Mouse (Mus musculus): Measurements from ENCODE around the gene Hoxc5. TPM values are rescaled to one million over a fixed set of nuclear protein-coding genes. Genes with fewer than 3 reads are reported as not detected.

Gene Hoxc5
- polyA plus RNA-seq (2012; ENCODE audit: insufficient read depth, insufficient read length, low replicate concordance, missing spikeins): not detected in 2 replicates

- WGBS: 5% methylated on average over 12 of the region's 12 CpGs
Measured at GRCm38 (mm10) chr15:102967312-102967510, at the start of gene Hoxc5. TSS of gene Hoxc5 (plus strand) at chr15:102967443.

DNA sequence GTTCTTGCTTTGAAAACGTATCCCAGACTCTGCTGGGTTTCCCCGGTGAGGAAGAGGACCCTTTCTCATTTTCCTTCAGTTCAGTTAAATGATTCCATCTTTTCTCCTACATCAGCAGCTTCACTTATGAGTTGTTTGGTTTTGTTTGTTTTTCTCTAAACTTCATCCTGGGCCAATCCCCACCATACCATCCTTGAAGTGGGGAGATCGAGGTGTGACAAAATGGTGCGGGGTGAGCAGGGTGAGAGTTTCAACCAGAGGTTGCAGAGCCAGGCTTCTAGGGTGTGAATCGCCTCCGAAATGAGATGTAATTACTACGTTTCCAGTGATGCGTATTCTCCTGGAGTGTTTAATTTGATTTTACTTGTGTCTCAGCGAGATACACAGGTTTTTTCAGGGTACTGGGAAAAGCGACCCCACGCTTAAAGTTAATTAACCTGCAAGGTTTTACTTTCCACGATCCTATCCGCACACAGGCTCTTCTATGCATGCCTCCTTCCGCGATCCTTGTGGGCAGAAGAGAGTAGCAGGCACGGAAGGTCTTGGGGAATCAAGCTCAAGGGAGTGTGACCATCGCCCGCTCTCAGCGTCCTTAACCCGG is 49.2 kb upstream of the Hoxc5 start:
- no peak for TF ChIP-seq CTCF (IDR thresholded peaks at IDR 0.05; ENCODE audit: insufficient read depth, low read depth, low read length)
- no peak for TF ChIP-seq POLR2A (IDR thresholded peaks at IDR 0.05; ENCODE audit: insufficient read depth, low read depth, low read length)
- Histone ChIP-seq H3K4me1 (ENCODE audit: control insufficient read depth, insufficient read depth, low read length) (peaks cover 4% of the 10 kb centered on the region; the same call in 1 of the 2 replicates), H3K4me3 (ENCODE audit: insufficient read depth, low read depth, low read length) (no peak overlapping the region), H3K27ac (ENCODE audit: insufficient read depth, low read depth, low read length) (no peak overlapping the region)
- 3% methylated on average over 20 of the region's 20 CpGs for WGBS

More at GRCm38 (mm10) chr15:102967312-102967510, at the start of gene Hoxc5:
- Histone ChIP-seq H3K4me1 (ENCODE audit: control insufficient read depth, insufficient read depth, low read length) (no peaks in the 10 kb centered on the region), H3K27ac (ENCODE audit: insufficient read depth, low read depth, low read length) (no peak within 1 kb of the TSS), H3K4me3 (ENCODE audit: insufficient read depth, low read depth, low read length) (no peak within 1 kb of the TSS)
- no peak for TF ChIP-seq POLR2A (IDR thresholded peaks at IDR 0.05; ENCODE audit: insufficient read depth, low read depth, low read length)
- TF ChIP-seq CTCF (IDR thresholded peaks at IDR 0.05; ENCODE audit: insufficient read depth, low read depth, low read length): no peak

DNA sequence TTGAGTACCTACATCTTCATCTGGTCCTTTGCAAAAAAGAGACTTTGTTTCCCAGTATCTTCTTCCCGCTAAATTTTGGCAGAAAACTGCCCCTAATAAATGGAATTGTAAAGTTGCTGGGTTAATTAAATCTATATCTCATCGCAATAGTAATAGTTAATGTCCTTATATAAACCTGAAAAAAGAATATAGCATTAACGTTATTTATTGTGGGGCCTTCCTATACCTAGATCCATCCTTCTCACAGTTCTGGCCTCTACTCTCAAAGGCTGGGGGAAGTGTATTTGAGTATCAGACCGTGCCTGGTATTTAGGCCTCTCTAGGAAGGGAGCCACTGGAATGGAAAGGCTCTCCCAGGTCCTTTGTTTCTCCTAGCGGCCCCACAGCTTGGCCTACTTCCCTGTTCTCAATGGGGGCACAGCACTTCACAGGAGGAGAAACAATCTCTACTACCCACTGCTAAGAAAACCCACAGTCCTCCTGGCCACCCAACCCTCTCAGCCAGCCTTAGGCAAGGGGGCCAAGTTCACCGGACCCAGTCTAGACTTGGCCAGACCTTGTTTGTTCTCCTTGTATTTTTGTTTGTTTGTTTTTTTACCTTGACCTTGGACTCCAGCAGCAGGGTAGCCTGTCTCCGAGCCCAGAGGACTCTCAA is 48.5 kb upstream of the Hoxc5 start:
- WGBS: 5% methylated on average over 7 of the region's 7 CpGs
- Histone ChIP-seq H3K27ac (ENCODE audit: insufficient read depth, low read depth, low read length) (no peak overlapping the region), H3K4me1 (ENCODE audit: control insufficient read depth, insufficient read depth, low read length) (peaks cover 4% of the 10 kb centered on the region; the same call in 1 of the 2 replicates), H3K4me3 (ENCODE audit: insufficient read depth, low read depth, low read length) (no peak overlapping the region)
- TF ChIP-seq CTCF (IDR thresholded peaks at IDR 0.05; ENCODE audit: insufficient read depth, low read depth, low read length) (no peak), POLR2A (IDR thresholded peaks at IDR 0.05; ENCODE audit: insufficient read depth, low read depth, low read length) (no peak)

GRCm38 (mm10) chr15:102919336-102920180 is 47.7 kb upstream of the Hoxc5 start:
- TF ChIP-seq CTCF (IDR thresholded peaks at IDR 0.05; ENCODE audit: insufficient read depth, low read depth, low read length): no peak
- no peak for TF ChIP-seq POLR2A (IDR thresholded peaks at IDR 0.05; ENCODE audit: insufficient read depth, low read depth, low read length)
- WGBS: 3% methylated on average over 12 of the region's 12 CpGs
- H3K27ac ChIP-seq (ENCODE audit: insufficient read depth, low read depth, low read length): no peak overlapping the region
- no peak overlapping the region for H3K4me3 ChIP-seq (ENCODE audit: insufficient read depth, low read depth, low read length)
- H3K4me1 ChIP-seq (ENCODE audit: control insufficient read depth, insufficient read depth, low read length): peaks cover 4% of the 10 kb centered on the region; the same call in 1 of the 2 replicates

GRCm38 (mm10) chr15:102920619-102921018 is 46.6 kb upstream of the Hoxc5 start:
- Histone ChIP-seq H3K27ac (ENCODE audit: insufficient read depth, low read depth, low read length) (no peak overlapping the region), H3K4me1 (ENCODE audit: control insufficient read depth, insufficient read depth, low read length) (peaks cover 4% of the 10 kb centered on the region; the same call in 1 of the 2 replicates), H3K4me3 (ENCODE audit: insufficient read depth, low read depth, low read length) (no peak overlapping the region)
- WGBS: 2% methylated on average over 19 of the region's 20 CpGs
- TF ChIP-seq POLR2A (IDR thresholded peaks at IDR 0.05; ENCODE audit: insufficient read depth, low read depth, low read length): no peak
- TF ChIP-seq CTCF (IDR thresholded peaks at IDR 0.05; ENCODE audit: insufficient read depth, low read depth, low read length): no peak

DNA sequence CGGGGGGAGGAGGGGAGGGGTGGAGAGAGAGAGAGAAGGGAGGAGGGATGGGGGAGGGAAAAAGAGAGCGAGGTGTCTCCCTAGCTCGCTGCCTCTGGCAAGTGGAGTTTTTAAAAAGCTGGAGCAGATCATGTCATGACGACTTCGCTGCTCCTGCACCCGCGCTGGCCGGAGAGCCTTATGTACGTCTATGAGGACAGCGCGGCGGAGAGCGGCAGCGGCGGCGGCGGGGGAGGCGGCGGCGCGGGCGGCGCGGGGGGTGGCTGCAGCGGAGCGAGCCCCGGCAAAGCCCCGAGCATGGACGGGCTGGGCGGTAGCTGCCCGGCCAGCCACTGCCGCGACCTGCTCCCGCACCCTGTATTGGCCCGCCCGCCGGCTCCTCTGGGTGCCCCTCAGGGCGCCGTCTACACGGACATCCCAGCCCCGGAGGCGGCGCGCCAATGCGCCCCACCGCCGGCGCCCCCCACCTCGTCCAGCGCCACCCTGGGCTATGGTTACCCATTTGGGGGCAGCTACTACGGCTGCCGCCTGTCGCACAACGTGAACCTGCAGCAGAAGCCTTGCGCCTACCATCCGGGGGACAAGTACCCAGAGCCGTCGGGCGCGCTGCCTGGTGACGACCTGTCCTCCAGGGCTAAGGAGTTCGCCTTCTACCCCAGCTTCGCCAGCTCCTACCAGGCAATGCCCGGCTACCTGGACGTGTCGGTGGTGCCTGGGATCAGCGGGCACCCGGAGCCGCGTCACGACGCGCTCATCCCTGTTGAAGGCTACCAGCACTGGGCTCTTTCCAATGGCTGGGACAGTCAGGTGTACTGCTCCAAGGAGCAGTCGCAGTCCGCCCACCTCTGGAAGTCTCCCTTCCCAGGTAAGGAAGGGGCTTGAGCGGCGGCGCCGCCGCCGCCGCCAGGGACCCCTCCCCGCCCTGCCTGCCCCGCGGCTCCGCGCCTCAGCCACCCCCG is 45.9 kb upstream of the Hoxc5 start, which contains the start of gene Hoxc13:
TSS of gene Hoxc13 (plus strand) at position 51 of the 959 bp plus-strand sequence.
- Histone ChIP-seq H3K4me1 (ENCODE audit: control insufficient read depth, insufficient read depth, low read length) (peaks cover 4% of the 10 kb centered on the region; the same call in 1 of the 2 replicates), H3K27ac (ENCODE audit: insufficient read depth, low read depth, low read length) (no peak within 1 kb of the TSS), H3K4me3 (ENCODE audit: insufficient read depth, low read depth, low read length) (no peak within 1 kb of the TSS)
- WGBS: 2% methylated on average over 87 of the region's 88 CpGs
- TF ChIP-seq POLR2A (IDR thresholded peaks at IDR 0.05; ENCODE audit: insufficient read depth, low read depth, low read length) (no peak), CTCF (IDR thresholded peaks at IDR 0.05; ENCODE audit: insufficient read depth, low read depth, low read length) (no peak)

- TF ChIP-seq CTCF (IDR thresholded peaks at IDR 0.05; ENCODE audit: insufficient read depth, low read depth, low read length): no peak
- no peak for TF ChIP-seq POLR2A (IDR thresholded peaks at IDR 0.05; ENCODE audit: insufficient read depth, low read depth, low read length)
- Histone ChIP-seq H3K4me3 (ENCODE audit: insufficient read depth, low read depth, low read length) (no peak overlapping the region), H3K27ac (ENCODE audit: insufficient read depth, low read depth, low read length) (no peak overlapping the region), H3K4me1 (ENCODE audit: control insufficient read depth, insufficient read depth, low read length) (peaks cover 4% of the 10 kb centered on the region; the same call in 1 of the 2 replicates)
- 2% methylated on average over 24 of the region's 24 CpGs for WGBS
Measured at GRCm38 (mm10) chr15:102922012-102922362, 45.3 kb upstream of the Hoxc5 start.
